Mouse (Mus musculus): ENCODE measurements around the gene Bap1. TPM values are rescaled to one million over a fixed set of nuclear protein-coding genes. Genes with fewer than 3 reads are reported as not detected.
A peak's percentile ranks its signal among the peaks of the same experiment; 100 is the strongest.

The Bap1 gene
- polyA plus RNA-seq, 1 experiment from 2014 or later, result 32.0 TPM

- peaks cover 2% of the 10 kb centered on the region; the same call in 1 of the 2 replicates for H3K36me3 ChIP-seq (ENCODE audit: control insufficient read depth, insufficient read depth)
- 73% methylated on average over 6 of the region's 6 CpGs for WGBS (ENCODE audit: insufficient replicate concordance)
These were observed 2.9 kb upstream of the Bap1 start for GRCm38 (mm10) chr14:31248396-31248795.

GRCm38 (mm10) chr14:31250222-31251083 is 797 bp upstream of the Bap1 start:
- peak; percentile 76 for ATAC-seq (ENCODE audit: low read depth)
- peak overlapping the region; percentile 100 for H3K4me3 ChIP-seq (ENCODE audit: low read depth, low read length)
- H3K27ac ChIP-seq (ENCODE audit: low read length), result peak overlapping the region; percentile 91
- peaks cover 14% of the 10 kb centered on the region for H3K4me1 ChIP-seq (ENCODE audit: control insufficient read depth, low read depth, low read length)
- 14% methylated on average over 38 of the region's 38 CpGs for WGBS (ENCODE audit: insufficient replicate concordance)
- peaks cover 22% of the 10 kb centered on the region for H3K36me3 ChIP-seq (ENCODE audit: control insufficient read depth, insufficient read depth)
- no peaks in the 10 kb centered on the region for H3K27me3 ChIP-seq (ENCODE audit: control insufficient read depth, insufficient read depth, low read depth, low read length)
- H3K4me2 ChIP-seq (ENCODE audit: low read depth, low read length), result peak overlapping the region; percentile 88
- H3K9ac ChIP-seq (ENCODE audit: low read depth, low read length), result peak overlapping the region; percentile 93
- no peaks in the 10 kb centered on the region for H3K9me3 ChIP-seq (replicated peaks; ENCODE audit: control insufficient read depth, low read length)

More at GRCm38 (mm10) chr14:31248396-31248795, 2.9 kb upstream of the Bap1 start:
- no peaks in the 10 kb centered on the region for H3K9me3 ChIP-seq (replicated peaks; ENCODE audit: control insufficient read depth, low read length)
- no peak for ATAC-seq (ENCODE audit: low read depth)
- H3K27ac ChIP-seq (ENCODE audit: low read length), result no peak overlapping the region
- no peaks in the 10 kb centered on the region for H3K27me3 ChIP-seq (ENCODE audit: control insufficient read depth, insufficient read depth, low read depth, low read length)
- H3K4me3 ChIP-seq (ENCODE audit: low read depth, low read length), result no peak overlapping the region
- peaks cover 14% of the 10 kb centered on the region for H3K4me1 ChIP-seq (ENCODE audit: control insufficient read depth, low read depth, low read length)
- H3K4me2 ChIP-seq (ENCODE audit: low read depth, low read length), result no peak overlapping the region
- no peak overlapping the region for H3K9ac ChIP-seq (ENCODE audit: low read depth, low read length)

- WGBS (ENCODE audit: insufficient replicate concordance), result 2% methylated on average over 18 of the region's 18 CpGs
- Histone ChIP-seq H3K9me3 (replicated peaks; ENCODE audit: control insufficient read depth, low read length) (no peaks in the 10 kb centered on the region), H3K9ac (ENCODE audit: low read depth, low read length) (peak overlapping the region; percentile 98), H3K4me1 (ENCODE audit: control insufficient read depth, low read depth, low read length) (peaks cover 14% of the 10 kb centered on the region), H3K36me3 (ENCODE audit: control insufficient read depth, insufficient read depth) (peaks cover 34% of the 10 kb centered on the region), H3K27me3 (ENCODE audit: control insufficient read depth, insufficient read depth, low read depth, low read length) (no peaks in the 10 kb centered on the region), H3K4me2 (ENCODE audit: low read depth, low read length) (peak overlapping the region; percentile 86), H3K4me3 (ENCODE audit: low read depth, low read length) (peak overlapping the region; percentile 100), H3K27ac (ENCODE audit: low read length) (peak overlapping the region; percentile 82)
- ATAC-seq (ENCODE audit: low read depth), result peak; percentile 9
These were observed 376 bp downstream of the Bap1 start for GRCm38 (mm10) chr14:31251626-31252025.

- peak overlapping the region; percentile 98 for H3K9ac ChIP-seq (ENCODE audit: low read depth, low read length)
- no peaks in the 10 kb centered on the region for H3K27me3 ChIP-seq (ENCODE audit: control insufficient read depth, insufficient read depth, low read depth, low read length)
- WGBS (ENCODE audit: insufficient replicate concordance), result 77% methylated on average over 5 of the region's 5 CpGs
- peak overlapping the region; percentile 86 for H3K4me2 ChIP-seq (ENCODE audit: low read depth, low read length)
- H3K36me3 ChIP-seq (ENCODE audit: control insufficient read depth, insufficient read depth), result peaks cover 38% of the 10 kb centered on the region
- H3K4me1 ChIP-seq (ENCODE audit: control insufficient read depth, low read depth, low read length), result peaks cover 14% of the 10 kb centered on the region
- no peak for ATAC-seq (ENCODE audit: low read depth)
- H3K9me3 ChIP-seq (replicated peaks; ENCODE audit: control insufficient read depth, low read length), result no peaks in the 10 kb centered on the region
- H3K27ac ChIP-seq (ENCODE audit: low read length), result no peak overlapping the region; the same call in 1 of the 2 replicates
- peak overlapping the region; percentile 100 for H3K4me3 ChIP-seq (ENCODE audit: low read depth, low read length)
These were observed 841 bp downstream of the Bap1 start for GRCm38 (mm10) chr14:31252091-31252490.

- Histone ChIP-seq H3K27me3 (ENCODE audit: control insufficient read depth, insufficient read depth, low read depth, low read length) (no peaks in the 10 kb centered on the region), H3K9me3 (replicated peaks; ENCODE audit: control insufficient read depth, low read length) (no peaks in the 10 kb centered on the region), H3K36me3 (ENCODE audit: control insufficient read depth, insufficient read depth) (peaks cover 61% of the 10 kb centered on the region), H3K27ac (ENCODE audit: low read length) (peak overlapping the region; percentile 96), H3K9ac (ENCODE audit: low read depth, low read length) (no peak overlapping the region), H3K4me1 (ENCODE audit: control insufficient read depth, low read depth, low read length) (peaks cover 33% of the 10 kb centered on the region), H3K4me3 (ENCODE audit: low read depth, low read length) (no peak overlapping the region), H3K4me2 (ENCODE audit: low read depth, low read length) (no peak overlapping the region)
- no peak for ATAC-seq (ENCODE audit: low read depth)
- 87% methylated on average over 14 of the region's 14 CpGs for WGBS (ENCODE audit: insufficient replicate concordance)
These were observed 7.3 kb downstream of the Bap1 start for GRCm38 (mm10) chr14:31258476-31259050.

- H3K4me2 ChIP-seq (ENCODE audit: low read depth, low read length), result peak overlapping the region; percentile 62
- H3K27me3 ChIP-seq (ENCODE audit: control insufficient read depth, insufficient read depth, low read depth, low read length), result no peaks in the 10 kb centered on the region
- H3K4me1 ChIP-seq (ENCODE audit: control insufficient read depth, low read depth, low read length), result peaks cover 33% of the 10 kb centered on the region
- WGBS (ENCODE audit: insufficient replicate concordance), result 17% methylated on average over 4 of the region's 4 CpGs
- peak overlapping the region; percentile 52 for H3K9ac ChIP-seq (ENCODE audit: low read depth, low read length)
- no peaks in the 10 kb centered on the region for H3K9me3 ChIP-seq (replicated peaks; ENCODE audit: control insufficient read depth, low read length)
- peak overlapping the region; percentile 96 for H3K27ac ChIP-seq (ENCODE audit: low read length)
- peak overlapping the region; percentile 32 for H3K4me3 ChIP-seq (ENCODE audit: low read depth, low read length)
- peaks cover 43% of the 10 kb centered on the region for H3K36me3 ChIP-seq (ENCODE audit: control insufficient read depth, insufficient read depth)
- peak; percentile 93 for ATAC-seq (ENCODE audit: low read depth)
These were observed 9.1 kb downstream of the Bap1 start for GRCm38 (mm10) chr14:31260374-31260773.

GRCm38 (mm10) chr14:31260932-31261331 is 9.7 kb downstream of the Bap1 start:
- peaks cover 33% of the 10 kb centered on the region for H3K4me1 ChIP-seq (ENCODE audit: control insufficient read depth, low read depth, low read length)
- no peaks in the 10 kb centered on the region for H3K27me3 ChIP-seq (ENCODE audit: control insufficient read depth, insufficient read depth, low read depth, low read length)
- 50% methylated on average over 9 of the region's 9 CpGs for WGBS (ENCODE audit: insufficient replicate concordance)
- peak; percentile 71 for ATAC-seq (ENCODE audit: low read depth)
- H3K36me3 ChIP-seq (ENCODE audit: control insufficient read depth, insufficient read depth), result peaks cover 38% of the 10 kb centered on the region
- H3K4me2 ChIP-seq (ENCODE audit: low read depth, low read length), result peak overlapping the region; percentile 62
- H3K9ac ChIP-seq (ENCODE audit: low read depth, low read length), result peak overlapping the region; percentile 52
- no peaks in the 10 kb centered on the region for H3K9me3 ChIP-seq (replicated peaks; ENCODE audit: control insufficient read depth, low read length)
- H3K27ac ChIP-seq (ENCODE audit: low read length), result peak overlapping the region; percentile 96
- H3K4me3 ChIP-seq (ENCODE audit: low read depth, low read length), result peak overlapping the region; percentile 32

GRCm38 (mm10) chr14:31267649-31268048 is 16.4 kb downstream of the Bap1 start:
- WGBS (ENCODE audit: insufficient replicate concordance), result 80% methylated on average over 11 of the region's 11 CpGs
- Histone ChIP-seq H3K27ac (ENCODE audit: low read length) (no peak overlapping the region), H3K4me2 (ENCODE audit: low read depth, low read length) (no peak overlapping the region), H3K4me3 (ENCODE audit: low read depth, low read length) (no peak overlapping the region), H3K4me1 (ENCODE audit: control insufficient read depth, low read depth, low read length) (peaks cover 6% of the 10 kb centered on the region), H3K9me3 (replicated peaks; ENCODE audit: control insufficient read depth, low read length) (no peaks in the 10 kb centered on the region), H3K9ac (ENCODE audit: low read depth, low read length) (no peak overlapping the region), H3K27me3 (ENCODE audit: control insufficient read depth, insufficient read depth, low read depth, low read length) (no peaks in the 10 kb centered on the region; the same call in none of the 2 replicates), H3K36me3 (ENCODE audit: control insufficient read depth, insufficient read depth) (no peaks in the 10 kb centered on the region)
- ATAC-seq (ENCODE audit: low read depth), result no peak
